ENCODE assay signal across 29 mouse cellular contexts in the genomic region with DNA sequence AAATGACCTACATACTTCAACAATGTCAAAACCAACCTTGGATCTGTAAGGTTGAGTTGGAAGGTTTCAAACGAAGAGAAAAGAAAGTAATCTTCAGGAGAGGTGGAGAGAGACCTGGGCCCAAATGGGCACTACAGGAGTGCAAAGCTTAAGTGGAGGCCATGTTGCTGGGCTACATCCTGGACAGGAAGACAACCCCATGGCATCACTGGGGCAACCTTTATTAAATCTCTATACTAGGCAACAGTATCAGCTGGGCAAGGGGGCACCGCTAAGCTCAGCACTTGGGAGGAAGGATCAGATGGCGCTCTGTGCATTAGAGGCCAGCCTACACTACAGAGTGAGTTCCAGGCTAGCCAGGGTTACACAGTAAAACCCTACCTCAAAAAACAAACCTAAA. TPM values are rescaled to one million over a fixed set of nuclear protein-coding genes. Genes with fewer than 3 reads are reported as not detected.
DNase-seq lines count a peak whose midpoint lies in the region; ATAC-seq and TF ChIP-seq lines count a peak whose summit lies in the region.
"Had no signal": no experiment of that assay in that cellular context is flagged by ENCODE, and none has a peak within 500 bp of the region (broad histone marks: within the 10 kb centered on the region; RNA-seq: fewer than 3 reads in every experiment).

No protein-coding gene starts in this region.

- no peak overlapping the region for H3K27ac ChIP-seq in heart, adult 2 months
- no peak overlapping the region for H3K27ac ChIP-seq in midbrain, embryonic 11.5 days (ENCODE audit: low read depth, low read length)
- no peak overlapping the region for H3K27ac ChIP-seq in midbrain, postnatal 0 days (ENCODE audit: low read depth, low read length)

- no peak for TF ChIP-seq CTCF in heart, adult 2 months (IDR thresholded peaks at IDR 0.05)
- no peak for TF ChIP-seq CTCF in midbrain, postnatal 0 days (IDR thresholded peaks at IDR 0.05)
- 0 out of 2 replicates have a peak, but pooled peaks have one; percentile 1 for TF ChIP-seq CTCF in E14TG2a.4 (conservative IDR thresholded peaks at IDR 0.05; ENCODE audit: low read length)

- 91% methylated on average over 3 of the region's 3 CpGs for WGBS in heart, adult 2 months
- 93% methylated on average over 3 of the region's 3 CpGs for WGBS in midbrain, embryonic 11.5 days
- WGBS in midbrain, postnatal 0 days, result 96% methylated on average over 3 of the region's 3 CpGs

- intact Hi-C loops in heart, adult 2 months (cut with DNase I), result no loop called here

- DNase-seq in heart, adult 11 months, result peak; percentile 61
- DNase-seq in heart, adult 2 months, result no peak
- DNase-seq in midbrain, embryonic 11.5 days (ENCODE audit: low spot score, missing footprints), result peak; percentile 53
- no peak for DNase-seq in midbrain, postnatal 0 days (ENCODE audit: low spot score)
- DNase-seq in testis, postnatal 10 days (ENCODE audit: low spot score), result peak; percentile 24
- no peak for DNase-seq in testis, postnatal 14 days (ENCODE audit: low spot score)
- no peak for DNase-seq in thymus, postnatal 14 days
- DNase-seq: adrenal gland, adult 2 months; adrenal gland, adult 8-10 months; adrenal gland, postnatal 10 days; adrenal gland, postnatal 14 days; adrenal gland, postnatal 25 days; adrenal gland, postnatal 36 days; B cell, adult 2 months; cerebellum, adult 11 months; cerebellum, adult 11-12 months; cerebellum, adult 18-20 months had no signal

- H3K9ac ChIP-seq in heart, adult 2 months (ENCODE audit: low read depth, low read length), result no peak overlapping the region
- H3K9ac ChIP-seq in midbrain, embryonic 11.5 days (ENCODE audit: low read length), result no peak overlapping the region
- H3K9ac ChIP-seq in midbrain, postnatal 0 days (replicated peaks; ENCODE audit: low read length, poor library complexity, severe bottlenecking), result no peak overlapping the region

- ATAC-seq in midbrain, embryonic 11.5 days (ENCODE audit: low FRiP score), result no peak
- ATAC-seq in midbrain, postnatal 0 days (ENCODE audit: low FRiP score), result no peak
- ATAC-seq: activated CD4-positive, CD25-positive, alpha-beta regulatory T cell, adult 4 months; CD4-positive, CD25-positive, alpha-beta regulatory T cell, adult 4 months; Patski had no signal

- H3K4me2 ChIP-seq in midbrain, embryonic 11.5 days, result no peak overlapping the region
- no peak overlapping the region for H3K4me2 ChIP-seq in midbrain, postnatal 0 days (ENCODE audit: low read depth, low read length, poor library complexity, severe bottlenecking)

- H3K4me3 ChIP-seq in heart, adult 2 months, result no peak overlapping the region
- H3K4me3 ChIP-seq in midbrain, embryonic 11.5 days (ENCODE audit: low read depth, low read length), result no peak overlapping the region
- no peak overlapping the region for H3K4me3 ChIP-seq in midbrain, postnatal 0 days (ENCODE audit: low read depth, low read length)
- no peak overlapping the region for H3K4me3 ChIP-seq in E14TG2a.4 (replicated peaks; ENCODE audit: low read length)

- H3K4me1 ChIP-seq in heart, adult 2 months (ENCODE audit: control insufficient read depth, insufficient read depth, low read length), result peaks cover 5% of the 10 kb centered on the region
- no peaks in the 10 kb centered on the region for H3K4me1 ChIP-seq in midbrain, embryonic 11.5 days (ENCODE audit: control insufficient read depth, insufficient read depth, low read length)
- H3K4me1 ChIP-seq in midbrain, postnatal 0 days (ENCODE audit: insufficient read depth, low read length), result no peaks in the 10 kb centered on the region
- H3K4me1 ChIP-seq in E14TG2a.4 (replicated peaks; ENCODE audit: low read depth, low read length), result no peaks in the 10 kb centered on the region

- no peaks in the 10 kb centered on the region for H3K9me3 ChIP-seq in midbrain, embryonic 11.5 days (ENCODE audit: control insufficient read depth, low read length)
- H3K9me3 ChIP-seq in midbrain, postnatal 0 days (ENCODE audit: low read length), result no peaks in the 10 kb centered on the region
- H3K9me3 ChIP-seq in E14TG2a.4 (ENCODE audit: low read length), result no peaks in the 10 kb centered on the region
- H3K9me3 ChIP-seq: G1E had no signal

- H3K36me3 ChIP-seq in heart, adult 2 months (ENCODE audit: control insufficient read depth, insufficient read depth, low read length), result no peaks in the 10 kb centered on the region
- H3K36me3 ChIP-seq in midbrain, embryonic 11.5 days (ENCODE audit: control insufficient read depth, insufficient read depth, low read length), result no peaks in the 10 kb centered on the region
- no peaks in the 10 kb centered on the region for H3K36me3 ChIP-seq in midbrain, postnatal 0 days (ENCODE audit: insufficient read depth, low read length)
- no peaks in the 10 kb centered on the region for H3K36me3 ChIP-seq in E14TG2a.4 (ENCODE audit: insufficient read depth, low read length)

- TF ChIP-seq POLR2A in heart, adult 2 months (IDR thresholded peaks at IDR 0.05; ENCODE audit: insufficient read depth, low read depth, low read length), result no peak

- no peaks in the 10 kb centered on the region for H3K27me3 ChIP-seq in heart, adult 2 months (ENCODE audit: control insufficient read depth, insufficient read depth, low read length)
- H3K27me3 ChIP-seq in midbrain, embryonic 11.5 days (ENCODE audit: control insufficient read depth, insufficient read depth, low read length), result no peaks in the 10 kb centered on the region
- no peaks in the 10 kb centered on the region for H3K27me3 ChIP-seq in midbrain, postnatal 0 days (ENCODE audit: insufficient read depth, low read length)
- H3K27me3 ChIP-seq in E14TG2a.4 (ENCODE audit: insufficient read depth, low read length), result no peaks in the 10 kb centered on the region
- H3K27me3 ChIP-seq: CH12.LX, Patski had no signal

- TF ChIP-seq EP300 in heart, adult 2 months (IDR thresholded peaks at IDR 0.05; ENCODE audit: insufficient read depth, low read depth, low read length), result no peak

- no peaks in the 10 kb centered on the region for H3K79me2 ChIP-seq in heart, adult 2 months (replicated peaks; ENCODE audit: control insufficient read depth, insufficient read depth, low read length)

RNA-seq across cellular contexts. Expression of a gene that starts 33.8 kb away (rescaled TPM):
- total RNA-seq in heart, adult 2 months (2021), result 10 to 100 TPM; 33.4 to 40.9 TPM
- 11.1 and 14.6 TPM in 2 replicates for polyA plus RNA-seq in heart, adult 2 months (2012; rRNA removed)
- polyA plus RNA-seq in midbrain, embryonic 11.5 days (2014; fragmentation: Nextera tagmentation; extraction: Ambion mirVana), result 37.3 and 38.2 TPM in 2 replicates
- total RNA-seq in midbrain, postnatal 0 days (2014; rRNA removed), result 22.4 and 23.7 TPM in 2 replicates
- 31.2 and 34.7 TPM in 2 replicates for polyA plus RNA-seq in midbrain, postnatal 0 days (2015; fragmentation: Nextera tagmentation; extraction: Ambion mirVana)

RNA-seq across cellular contexts. Expression of a gene that starts 47.6 kb away (rescaled TPM):
- not detected for total RNA-seq in heart, adult 2 months (2021)
- not detected in 2 replicates for polyA plus RNA-seq in heart, adult 2 months (2012; rRNA removed)
- polyA plus RNA-seq in midbrain, embryonic 11.5 days (2014; fragmentation: Nextera tagmentation; extraction: Ambion mirVana), result not detected in 2 replicates
- not detected in 2 replicates for total RNA-seq in midbrain, postnatal 0 days (2014; rRNA removed)
- polyA plus RNA-seq in midbrain, postnatal 0 days (2015; fragmentation: Nextera tagmentation; extraction: Ambion mirVana), result not detected in 2 replicates
- total RNA-seq: adrenal gland, adult 18-20 months; adrenal gland, adult 2 months; adrenal gland, adult 8-10 months; adrenal gland, postnatal 10 days; adrenal gland, postnatal 14 days; adrenal gland, postnatal 25 days; adrenal gland, postnatal 36 days; adrenal gland, postnatal 4 days; CH12.LX; ES-E14; G1E; MEL had no signal
- polyA plus RNA-seq: activated CD4-positive, CD25-positive, alpha-beta regulatory T cell, adult 4 months; adrenal gland, adult 2 months; brain, embryonic 14.5 days; C2C12; G1E; Patski had no signal

Comparison
In these comparisons a context has a peak if more than half of its experiments do, and no peak if none do; other contexts are left out.
1. DNase-seq: peak in heart, adult 11 months (single experiment), midbrain, embryonic 11.5 days (single experiment) and testis, postnatal 10 days (single experiment); none in heart, adult 2 months (0 of 2), midbrain, postnatal 0 days (single experiment), testis, postnatal 14 days (single experiment) and thymus, postnatal 14 days (single experiment).